Mouse (Mus musculus) heart, postnatal 0 days (tissue): Measurements from ENCODE around the gene Gpr84.

Experiments used
- CTCF ChIP-seq: IDR thresholded peaks from 2 replicates; pipeline ENCODE4 v1.5.1; 2016; ENCODE audit warnings: antibody characterized with exemption, control low read depth, low read depth
- EP300 ChIP-seq: IDR thresholded peaks from 2 replicates; pipeline ENCODE4 v1.6.1; 2016; ENCODE audit warnings: antibody characterized with exemption, low read depth

DNA sequence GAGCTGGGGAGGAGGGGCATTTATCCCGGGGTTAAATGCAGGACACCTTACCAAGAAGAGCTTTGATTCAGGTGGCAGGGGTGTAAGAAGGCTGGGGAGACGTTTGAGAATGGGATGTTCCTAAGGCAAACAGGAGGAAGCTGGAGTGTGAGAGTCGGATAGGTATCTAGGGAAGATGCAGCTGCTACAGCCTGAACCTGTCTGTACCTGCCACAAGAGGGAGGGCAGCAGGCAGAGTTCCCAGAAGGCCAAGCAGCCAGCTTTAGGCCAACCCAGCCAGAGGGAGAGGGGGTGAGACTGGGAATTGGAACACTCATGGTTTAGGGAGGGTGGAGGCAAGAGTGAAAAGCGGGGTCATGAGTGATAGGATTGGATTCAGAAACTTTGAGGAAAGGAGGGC, 30.4 kb upstream of the Gpr84 start:
- TF ChIP-seq CTCF, result no peak
- TF ChIP-seq EP300, result no peak
